Mouse (Mus musculus): ENCODE data around the gene Dstn. TPM values are rescaled to one million over a fixed set of nuclear protein-coding genes. Genes with fewer than 3 reads are reported as not detected.
A peak's percentile ranks its signal among the peaks of the same experiment; 100 is the strongest.

The Dstn gene
- total RNA-seq, 2 experiments from 2014 or later = 227 to 242 TPM

DNA sequence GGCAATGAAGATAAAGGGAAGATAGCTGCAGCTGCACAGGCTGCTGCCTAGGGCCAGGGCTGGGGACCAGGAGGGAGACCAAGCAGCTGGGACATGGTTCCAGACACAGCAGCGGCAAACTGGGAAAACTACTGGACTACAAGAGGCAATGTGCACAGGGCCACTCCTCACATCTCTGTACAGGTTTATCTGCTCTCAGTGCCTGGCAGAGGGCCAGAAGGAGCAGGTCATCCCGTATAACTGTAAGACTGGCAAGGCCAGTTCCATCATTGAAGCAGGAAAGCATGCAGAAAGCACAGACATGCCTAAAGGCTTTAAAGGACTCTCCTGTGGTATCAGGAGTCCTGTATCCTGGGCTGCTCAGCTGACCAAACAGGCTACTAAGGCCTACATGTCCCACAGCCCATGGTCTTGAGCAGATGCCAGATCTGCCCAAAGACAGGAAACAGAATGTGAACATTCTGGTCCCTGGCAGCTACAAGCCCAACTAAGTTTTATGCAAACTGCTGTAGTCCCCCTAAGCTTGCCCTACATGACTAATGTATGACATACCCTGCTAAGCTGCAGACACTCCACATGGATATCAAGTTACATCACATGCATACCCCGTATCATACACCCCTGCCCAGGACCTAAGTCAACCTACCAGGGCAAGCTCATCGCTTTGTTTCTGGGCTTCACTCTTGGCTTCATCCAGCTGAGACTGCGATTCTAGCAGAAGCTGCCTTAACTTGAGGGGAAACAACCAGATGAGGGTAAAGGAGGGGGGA lies 36.6 kb downstream of the Dstn start:
- no peak for DNase-seq (ENCODE audit: low spot score in 2 of 2)

GRCm38 (mm10) chr2:143953944-143954343 lies 38.8 kb downstream of the Dstn start:
- DNase-seq (ENCODE audit: low spot score in 2 of 2) = no peak

GRCm38 (mm10) chr2:143955004-143955403 lies 39.9 kb downstream of the Dstn start:
- DNase-seq (ENCODE audit: low spot score in 2 of 2) = no peak

- no peak for DNase-seq (ENCODE audit: low spot score in 2 of 2)
Measured at GRCm38 (mm10) chr2:143955746-143956145, 40.6 kb downstream of the Dstn start.

DNA sequence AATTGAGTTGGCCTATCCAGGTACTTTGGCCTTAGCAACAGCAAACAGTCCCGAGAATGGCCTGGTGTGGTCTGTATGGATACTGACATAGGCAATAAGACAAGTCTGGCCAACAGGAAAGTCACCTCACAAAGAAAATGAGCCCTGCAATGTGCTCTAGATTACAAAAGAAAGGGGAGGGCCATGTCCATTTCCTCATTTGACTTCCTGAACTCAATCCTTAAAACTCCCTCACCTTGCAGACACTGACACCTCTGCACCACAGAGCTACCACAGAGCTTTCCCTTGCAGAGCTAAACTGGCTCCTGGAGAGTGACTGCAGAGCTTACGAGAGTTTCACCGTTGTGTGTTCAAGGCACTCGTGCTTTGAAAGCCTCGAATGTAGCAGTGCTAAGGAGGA lies 47.1 kb downstream of the Dstn start:
- no peak for DNase-seq (ENCODE audit: low spot score in 2 of 2)

DNA sequence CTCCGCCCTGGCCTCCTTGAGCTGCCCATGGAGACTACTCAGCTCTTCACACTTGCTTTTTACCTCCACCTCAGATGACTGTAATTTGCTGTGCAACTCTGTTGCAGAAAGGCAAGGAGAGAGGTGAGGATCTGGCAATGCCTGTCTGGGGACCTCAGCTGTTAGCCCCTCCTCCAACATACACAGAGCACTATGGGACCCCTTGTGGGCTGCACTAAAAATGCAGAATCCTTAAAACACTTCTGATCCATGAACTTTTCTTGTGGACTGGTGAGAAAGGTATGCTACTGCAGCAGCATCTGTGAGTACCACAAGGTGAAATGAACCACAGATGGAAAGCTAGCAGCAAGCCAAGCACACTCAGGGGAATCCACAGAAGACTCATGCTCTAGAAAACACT lies 48.2 kb downstream of the Dstn start:
- DNase-seq (ENCODE audit: low spot score in 2 of 2) = no peak

GRCm38 (mm10) chr2:143969260-143969659 lies 54.1 kb downstream of the Dstn start:
- DNase-seq (ENCODE audit: low spot score in 2 of 2) = no peak

DNA sequence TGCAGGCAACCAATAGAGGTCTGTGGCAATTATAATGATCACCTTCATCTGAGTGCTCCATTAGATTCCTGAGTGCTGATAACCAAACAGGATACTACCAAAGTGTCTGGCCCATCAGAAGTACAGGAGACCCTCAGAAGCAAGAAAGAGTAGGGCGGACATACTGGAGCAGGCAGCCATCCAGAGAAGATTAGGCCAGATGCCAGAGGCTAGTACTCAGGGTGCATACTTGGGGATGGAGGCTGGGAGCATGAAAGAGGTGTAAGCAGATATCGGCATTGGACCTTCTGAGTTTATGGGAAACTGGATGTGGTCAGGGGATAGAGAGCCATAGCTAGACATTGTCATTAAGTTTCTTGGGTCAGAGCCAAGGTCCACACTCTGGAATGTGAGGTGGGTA lies 55.7 kb downstream of the Dstn start:
- DNase-seq (ENCODE audit: low spot score in 2 of 2) = no peak

- no peak for DNase-seq (ENCODE audit: low spot score in 2 of 2)
Measured at GRCm38 (mm10) chr2:143971887-143972286, 56.8 kb downstream of the Dstn start.

DNA sequence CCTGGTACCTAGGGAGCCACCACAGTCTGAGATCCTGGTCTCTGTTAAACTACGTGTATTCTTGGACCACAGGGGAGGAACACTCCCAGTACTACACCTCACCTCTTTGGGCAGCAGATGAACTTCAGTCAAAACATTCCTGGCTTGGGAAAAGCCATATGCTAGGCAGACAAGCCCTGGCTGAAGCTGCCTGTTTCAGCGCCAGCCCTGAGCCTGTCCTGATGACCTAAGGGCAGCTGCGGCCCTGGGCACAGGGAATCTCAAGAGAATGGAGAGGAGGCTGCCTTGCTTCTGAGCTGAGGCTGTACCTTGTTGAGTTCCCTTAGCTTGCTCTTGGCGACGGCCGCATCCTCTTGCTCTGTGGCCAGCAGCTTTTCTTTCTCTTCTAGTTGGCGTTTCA lies 58.0 kb downstream of the Dstn start:
- DNase-seq (ENCODE audit: low spot score in 2 of 2) = no peak

GRCm38 (mm10) chr2:143975146-143975649 lies 60.1 kb downstream of the Dstn start:
- DNase-seq (ENCODE audit: low spot score in 2 of 2) = no peak

DNA sequence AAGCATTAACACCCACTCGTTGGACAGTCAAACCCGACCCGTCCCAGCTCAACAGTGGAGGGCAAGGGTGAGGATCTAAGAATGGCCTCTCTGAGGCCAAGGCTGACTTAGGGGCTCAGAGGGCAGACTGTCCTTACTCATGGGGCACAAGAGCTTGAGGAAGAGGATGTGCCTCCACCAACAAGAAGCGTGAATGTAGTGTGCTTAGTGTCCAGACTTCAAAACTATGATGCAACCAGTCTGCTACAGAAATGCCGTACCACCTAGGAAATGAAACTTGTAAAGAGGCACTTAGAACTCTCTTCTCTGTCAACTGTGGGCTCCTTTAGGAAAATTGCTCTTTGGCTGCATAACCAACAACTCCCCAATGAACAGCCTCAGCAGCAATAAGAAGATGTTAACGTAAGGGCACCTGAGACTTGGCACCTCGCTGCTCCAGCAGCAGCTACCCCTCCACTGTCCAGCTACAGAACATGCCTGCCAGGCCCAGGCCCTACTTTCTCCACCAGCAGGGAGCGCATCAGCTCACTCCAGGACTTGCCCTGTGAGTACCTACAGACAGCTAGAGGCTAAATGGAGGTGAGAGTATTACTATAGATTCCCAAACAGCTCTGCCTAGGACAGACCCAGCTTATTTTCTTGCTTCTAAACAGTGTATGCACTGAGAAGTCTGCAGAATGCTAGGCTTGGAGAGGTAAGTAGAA lies 63.5 kb downstream of the Dstn start:
- no peak for DNase-seq (ENCODE audit: low spot score in 2 of 2)

GRCm38 (mm10) chr2:143980781-143981398 lies 65.8 kb downstream of the Dstn start:
- DNase-seq (ENCODE audit: low spot score in 2 of 2) = peak in 1 of 2 experiments; percentile 37

DNA sequence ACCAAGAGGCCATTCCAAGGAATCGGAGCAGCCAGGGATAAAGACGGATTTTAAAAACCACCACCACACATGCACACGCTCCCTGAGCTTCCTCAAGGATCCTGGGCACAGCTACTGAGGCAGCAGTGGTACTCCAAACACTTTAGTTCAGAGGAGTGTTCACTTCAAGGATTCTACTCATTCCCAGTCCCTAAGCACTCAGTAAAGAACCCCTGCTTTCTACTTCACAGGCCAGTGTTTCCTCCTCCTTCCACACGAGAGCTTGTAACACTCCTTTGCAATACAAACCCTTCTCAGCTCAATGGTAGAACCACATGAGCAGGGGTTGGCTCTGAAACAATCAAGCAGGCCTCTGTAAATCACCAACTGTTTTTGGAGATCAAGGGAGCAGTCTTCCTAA lies 67.0 kb downstream of the Dstn start:
- no peak for DNase-seq (ENCODE audit: low spot score in 2 of 2)

- no peak for DNase-seq (ENCODE audit: low spot score in 2 of 2)
Measured at GRCm38 (mm10) chr2:143982901-143983300, 67.8 kb downstream of the Dstn start.

GRCm38 (mm10) chr2:143983482-143983881 lies 68.4 kb downstream of the Dstn start:
- no peak for DNase-seq (ENCODE audit: low spot score in 2 of 2)

GRCm38 (mm10) chr2:143987485-143987884 lies 72.4 kb downstream of the Dstn start:
- DNase-seq (ENCODE audit: low spot score in 2 of 2) = no peak

DNA sequence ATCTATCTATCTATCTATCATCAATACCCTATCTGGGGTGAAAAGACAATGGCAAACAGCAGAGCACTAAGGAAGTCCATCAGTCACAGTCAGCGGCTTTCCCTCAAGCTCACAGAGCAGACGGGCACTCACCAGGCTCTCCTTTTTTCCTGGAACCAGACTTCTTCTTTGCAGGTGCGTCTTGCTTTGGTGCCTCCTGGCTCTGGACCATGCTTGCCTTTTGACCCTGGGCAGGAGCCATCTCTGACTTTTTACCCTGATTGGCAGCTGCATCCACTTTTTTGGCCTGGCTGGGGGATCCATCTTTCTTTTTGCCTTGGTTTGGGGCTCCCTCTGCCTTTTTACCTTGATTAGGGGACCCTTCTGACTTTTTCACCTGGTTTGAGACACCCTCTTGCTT lies 72.9 kb downstream of the Dstn start:
- DNase-seq (ENCODE audit: low spot score in 2 of 2) = no peak

GRCm38 (mm10) chr2:143990997-143991396 lies 75.9 kb downstream of the Dstn start:
- no peak for DNase-seq (ENCODE audit: low spot score in 2 of 2)

DNA sequence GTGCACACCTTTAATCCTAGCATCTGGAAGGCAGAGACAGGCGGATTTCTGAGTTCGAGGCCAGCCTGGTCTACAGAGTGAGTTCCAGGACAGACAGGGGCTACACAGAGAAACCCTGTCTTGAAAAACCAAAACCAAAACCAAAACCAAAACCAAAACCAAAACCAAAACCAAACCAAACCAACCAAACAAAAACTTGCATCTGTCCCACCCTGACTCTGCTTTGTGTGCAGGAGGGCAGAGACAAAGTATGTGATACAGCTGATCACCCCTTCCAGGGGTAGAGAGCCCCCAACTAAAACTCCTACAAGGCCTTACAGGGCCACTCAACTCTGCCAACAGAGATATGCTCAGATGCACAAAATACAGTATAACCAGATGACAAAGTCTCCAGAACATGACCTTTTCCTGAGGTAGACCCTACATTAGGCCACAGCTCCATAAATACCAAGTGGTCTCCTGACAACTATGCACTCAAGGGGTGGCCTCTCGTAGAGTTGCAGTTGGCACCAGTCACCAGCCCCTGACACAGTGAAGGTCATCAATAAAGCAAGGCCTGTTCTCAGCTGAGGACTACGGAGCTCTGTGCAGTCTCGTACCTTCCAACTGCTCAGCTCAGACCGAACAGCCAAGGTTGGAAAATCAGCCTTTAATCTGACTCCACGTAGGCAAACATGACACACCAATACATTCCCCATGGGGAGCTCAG lies 77.0 kb downstream of the Dstn start:
- no peak for DNase-seq (ENCODE audit: low spot score in 2 of 2)

Data from adrenal gland, postnatal 4 days (tissue).